Mouse (Mus musculus) MEL (cell line): ENCODE measurements around the gene Gm21988. TPM values are rescaled to one million over a fixed set of nuclear protein-coding genes. Genes with fewer than 3 reads are reported as not detected.
A peak's percentile ranks its signal among the peaks of the same experiment; 100 is the strongest.

Source experiments
- DNase-seq: peaks from one replicate; pipeline ENCODE4 v3.0.0; 2011; ENCODE audit warnings: low read depth, low spot score
- H3K27ac ChIP-seq: 2 replicates; pipeline ENCODE4 v1.5.1; 2012; ENCODE audit warnings: low read depth, mild to moderate bottlenecking, control low read depth, low read length, moderate library complexity; ENCODE audit not compliant: control insufficient read depth
- H3K27me3 ChIP-seq, 2 experiments: fragments of 150-350 bp in 1 of 2; sonication (generic) in 1 of 2; 2 replicates each; pipeline ENCODE4 v1.6.1; 2012; ENCODE audit warnings: low read length in 2 of 2, mild to moderate bottlenecking in 2 of 2, improper control_type of control experiment in 1 of 2, moderate library complexity in 1 of 2; ENCODE audit not compliant: insufficient read depth in 2 of 2, control insufficient read depth in 1 of 2
- H3K36me3 ChIP-seq, 2 experiments: 2 replicates each; pipeline ENCODE4 v1.6.1; 2012 to 2014; ENCODE audit warnings: low read length in 2 of 2, improper control_type of control experiment in 1 of 2, inconsistent platforms in 1 of 2, mild to moderate bottlenecking in 1 of 2; ENCODE audit not compliant: insufficient read depth in 2 of 2, control insufficient read depth in 1 of 2
- H3K4me1 ChIP-seq, 2 experiments: fragments of 150-350 bp in 1 of 2; sonication (generic) in 1 of 2; 2 replicates each; pipeline ENCODE4 v1.6.1; 2012; ENCODE audit warnings: low read length in 2 of 2, improper control_type of control experiment in 1 of 2, mild to moderate bottlenecking in 1 of 2; ENCODE audit not compliant: insufficient read depth in 2 of 2, control insufficient read depth in 1 of 2
- H3K4me3 ChIP-seq, 2 experiments: fragments of 150-350 bp in 1 of 2; sonication (generic) in 1 of 2; 2 replicates each; pipeline ENCODE4 v1.5.1; 2012; ENCODE audit warnings: low read depth in 2 of 2, low read length in 2 of 2, mild to moderate bottlenecking in 2 of 2, moderate library complexity in 2 of 2, control low read depth in 1 of 2, improper control_type of control experiment in 1 of 2; ENCODE audit not compliant: control insufficient read depth in 1 of 2, insufficient read depth in 1 of 2
- H3K79me2 ChIP-seq: 2 replicates; pipeline ENCODE4 v1.6.1; 2012; ENCODE audit warnings: mild to moderate bottlenecking, low read length, moderate library complexity; ENCODE audit not compliant: control insufficient read depth, poor library complexity, insufficient read depth
- H3K9ac ChIP-seq: 2 replicates; pipeline ENCODE4 v1.6.1; 2012; ENCODE audit warnings: low read depth, mild to moderate bottlenecking, control low read depth, low read length, moderate library complexity; ENCODE audit not compliant: control insufficient read depth, poor library complexity, severe bottlenecking
- H3K9me3 ChIP-seq: fragments of 150-350 bp; sonication (generic); replicated peaks from 2 replicates; pipeline ENCODE4 v1.6.1; 2012; ENCODE audit warnings: mild to moderate bottlenecking, low read length, improper control_type of control experiment, moderate library complexity; ENCODE audit not compliant: insufficient read depth
- BHLHE40 ChIP-seq: IDR thresholded peaks from 2 replicates; pipeline ENCODE4 v1.6.1; 2012; ENCODE audit warnings: low read depth, mild to moderate bottlenecking, inconsistent platforms, low read length, improper control_type of control experiment, borderline replicate concordance
- CHD1 ChIP-seq: IDR thresholded peaks from 2 replicates; pipeline ENCODE4 v1.6.1; 2012; ENCODE audit warnings: low read depth, mild to moderate bottlenecking, inconsistent platforms, low read length, improper control_type of control experiment
- CHD2 ChIP-seq: IDR thresholded peaks from 2 replicates; pipeline ENCODE4 v1.6.1; 2011; ENCODE audit warnings: low read length, improper control_type of control experiment
- E2F4 ChIP-seq: IDR thresholded peaks from 2 replicates; pipeline ENCODE4 v1.6.1; 2011; ENCODE audit warnings: low read depth, low read length, improper control_type of control experiment, borderline replicate concordance
- ELF1 ChIP-seq: IDR thresholded peaks from 2 replicates; pipeline ENCODE4 v1.6.1; 2014; ENCODE audit warnings: low read depth, mild to moderate bottlenecking, inconsistent platforms, low read length, improper control_type of control experiment, moderate library complexity
- EP300 ChIP-seq, 2 experiments: IDR thresholded peaks; 2 replicates each; pipeline ENCODE4 v1.6.1; 2011; ENCODE audit warnings: improper control_type of control experiment in 2 of 2, low read length in 2 of 2, low read depth in 1 of 2, mild to moderate bottlenecking in 1 of 2
- ETS1 ChIP-seq: IDR thresholded peaks from 2 replicates; pipeline ENCODE4 v1.6.1; 2012; ENCODE audit warnings: low read depth, mild to moderate bottlenecking, inconsistent platforms, low read length, improper control_type of control experiment, moderate library complexity
- GATA1 ChIP-seq: IDR thresholded peaks from 2 replicates; pipeline ENCODE4 v1.6.1; 2011; ENCODE audit warnings: low read depth, low read length, improper control_type of control experiment
- HCFC1 ChIP-seq: IDR thresholded peaks from 2 replicates; pipeline ENCODE4 v1.6.1; 2012; ENCODE audit warnings: low read depth, mild to moderate bottlenecking, inconsistent platforms, low read length, improper control_type of control experiment, moderate library complexity
- KAT2A ChIP-seq: conservative IDR thresholded peaks from 2 replicates; pipeline ENCODE4 v1.6.1; 2012; ENCODE audit warnings: low read depth, low read length, improper control_type of control experiment, inconsistent platforms
- MAFK ChIP-seq: IDR thresholded peaks from 2 replicates; pipeline ENCODE4 v1.6.1; 2011; ENCODE audit warnings: low read depth, mild to moderate bottlenecking, low read length, improper control_type of control experiment, borderline replicate concordance
- MAX ChIP-seq: IDR thresholded peaks from 2 replicates; pipeline ENCODE4 v1.6.1; 2011; ENCODE audit warnings: low read length, improper control_type of control experiment
- MEF2A ChIP-seq: IDR thresholded peaks from 2 replicates; pipeline ENCODE4 v1.6.1; 2014; ENCODE audit warnings: low read depth, mild to moderate bottlenecking, inconsistent platforms, low read length, improper control_type of control experiment; ENCODE audit not compliant: poor library complexity, insufficient replicate concordance, severe bottlenecking; ENCODE audit errors: extremely low read depth
- MXI1 ChIP-seq: IDR thresholded peaks from 2 replicates; pipeline ENCODE4 v1.6.1; 2011; ENCODE audit warnings: mild to moderate bottlenecking, low read depth, low read length, improper control_type of control experiment
- MYC ChIP-seq: IDR thresholded peaks from 2 replicates; pipeline ENCODE4 v1.6.1; 2011; ENCODE audit warnings: low read depth, mild to moderate bottlenecking, low read length, improper control_type of control experiment, moderate library complexity
- NELFE ChIP-seq: IDR thresholded peaks from 2 replicates; pipeline ENCODE4 v1.6.1; 2011; ENCODE audit warnings: low read depth, low read length, improper control_type of control experiment
- NRF1 ChIP-seq: IDR thresholded peaks from 2 replicates; pipeline ENCODE4 v1.6.1; 2014; ENCODE audit warnings: low read depth, mild to moderate bottlenecking, inconsistent platforms, low read length, improper control_type of control experiment, moderate library complexity; ENCODE audit not compliant: poor library complexity, insufficient read depth, severe bottlenecking
- POLR2A ChIP-seq, 2 experiments: IDR thresholded peaks; 2 replicates each; pipeline ENCODE4 v1.6.1; 2011 to 2012; ENCODE audit warnings: low read length in 2 of 2, mild to moderate bottlenecking in 2 of 2, control low read depth in 1 of 2, improper control_type of control experiment in 1 of 2, low read depth in 1 of 2, moderate library complexity in 1 of 2; ENCODE audit not compliant: control insufficient read depth in 1 of 2, insufficient read depth in 1 of 2, poor library complexity in 1 of 2
- POLR2AphosphoS2 ChIP-seq: IDR thresholded peaks from 2 replicates; pipeline ENCODE4 v1.6.1; 2011; ENCODE audit warnings: low read length, improper control_type of control experiment
- POLR2AphosphoS5 ChIP-seq: IDR thresholded peaks from 2 replicates; pipeline ENCODE4 v1.6.1; 2012; ENCODE audit warnings: low read depth, borderline replicate concordance, mild to moderate bottlenecking, inconsistent platforms, low read length, moderate library complexity, mixed read lengths
- SIN3A ChIP-seq: IDR thresholded peaks from 2 replicates; pipeline ENCODE4 v1.6.1; 2012; ENCODE audit warnings: low read length, improper control_type of control experiment, inconsistent platforms
- SMC3 ChIP-seq: IDR thresholded peaks from 2 replicates; pipeline ENCODE4 v1.6.1; 2011; ENCODE audit warnings: low read depth, low read length, improper control_type of control experiment
- TBP ChIP-seq: IDR thresholded peaks from 2 replicates; pipeline ENCODE4 v1.8.0; 2011; ENCODE audit warnings: low read depth, low read length, improper control_type of control experiment
- TCF12 ChIP-seq: IDR thresholded peaks from 2 replicates; pipeline ENCODE4 v1.6.1; 2014; ENCODE audit warnings: low read depth, mild to moderate bottlenecking, inconsistent platforms, low read length, improper control_type of control experiment, moderate library complexity
- UBTF ChIP-seq: IDR thresholded peaks from 2 replicates; pipeline ENCODE4 v1.6.1; 2012; ENCODE audit warnings: low read depth, mild to moderate bottlenecking, inconsistent platforms, low read length, improper control_type of control experiment, moderate library complexity, borderline replicate concordance; ENCODE audit not compliant: insufficient read depth
- USF1 ChIP-seq: IDR thresholded peaks from 2 replicates; pipeline ENCODE4 v1.6.1; 2014; ENCODE audit warnings: low read depth, mild to moderate bottlenecking, inconsistent platforms, low read length, improper control_type of control experiment, moderate library complexity
- USF2 ChIP-seq, 2 experiments: IDR thresholded peaks; 2 replicates each; pipeline ENCODE4 v1.6.1; 2011 to 2012; ENCODE audit warnings: improper control_type of control experiment in 2 of 2, low read length in 2 of 2, borderline replicate concordance in 1 of 2, inconsistent platforms in 1 of 2, low read depth in 1 of 2, mild to moderate bottlenecking in 1 of 2; ENCODE audit not compliant: insufficient read depth in 1 of 2
- ZMIZ1 ChIP-seq: IDR thresholded peaks from 2 replicates; pipeline ENCODE4 v1.6.1; 2012; ENCODE audit warnings: low read depth, mild to moderate bottlenecking, inconsistent platforms, low read length, improper control_type of control experiment, moderate library complexity
- polyA plus RNA-seq, 2 experiments: library from polyadenylated mRNA; stranded (reverse) in 1 of 2; unstranded in 1 of 2; fragments of >175 nt in 1 of 2; fragments of >200 nt in 1 of 2; gene quantifications; 2 replicates each; pipeline versions ENCODE4 v1.2.1 to v1.2.4; 2012; ENCODE audit warnings: low replicate concordance in 2 of 2, low read depth in 1 of 2; ENCODE audit not compliant: insufficient read length in 2 of 2, insufficient read depth in 1 of 2, missing spikeins in 1 of 2
- total RNA-seq: library from RNA; depleted of rRNA; stranded (reverse); fragments of 300-350 nt; gene quantifications from 2 replicates; pipeline ENCODE4 v1.2.3, GENCODE M21; 2012; rRNA removed

Gm21988 gene
- total RNA-seq (2.3 and 3.7 TPM in 2 replicates), polyA plus RNA-seq (1 to 10 TPM in 1 of 2 experiments, not detected in 1; 4.1 TPM)

- Histone ChIP-seq H3K9me3 (no peaks in the 10 kb centered on the region), H3K4me3 (peak within 1 kb of the TSS; percentile 87 to 92), H3K27me3 (peaks cover 0 to 2% of the 10 kb centered on the region in 2 experiments; a peak in 1 of 4 replicates), H3K27ac (peak within 1 kb of the TSS; percentile 93), H3K9ac (peak within 1 kb of the TSS; percentile 82), H3K4me1 (peaks cover 0 to 7% of the 10 kb centered on the region in 2 experiments; a peak in 3 of 4 replicates), H3K79me2 (peaks cover 17% of the 10 kb centered on the region), H3K36me3 (peaks cover 0 to 6% of the 10 kb centered on the region in 2 experiments; a peak in 1 of 4 replicates)
- TF ChIP-seq E2F4 (no peak), POLR2AphosphoS5 (no peak), GATA1 (peak; percentile 66; the same call in 1 of the 2 replicates), TCF12 (peak; percentile 53), MYC (0 out of 2 replicates have a peak, but pooled peaks have one; percentile 28), NELFE (peak; percentile 74), MXI1 (peak; percentile 58), UBTF (no peak), NRF1 (peak; percentile 56; the same call in 1 of the 2 replicates), ETS1 (peak; percentile 71), ELF1 (peak; percentile 82), POLR2A (IDR thresholded peaks at IDR 0.05; ENCODE audit: control insufficient read depth in 1 of 2, insufficient read depth in 1 of 2, low read depth in 1 of 2, low read length in 2 of 2, poor library complexity in 1 of 2) (peak; percentile 69 to 85; a peak in 3 of 4 replicates), USF1 (peak; percentile 97), KAT2A (peak; percentile 51; the same call in 1 of the 2 replicates), USF2 (IDR thresholded peaks at IDR 0.05; ENCODE audit: borderline replicate concordance in 1 of 2, insufficient read depth in 1 of 2, low read depth in 1 of 2, low read length in 2 of 2) (peak; percentile 97 to 99), EP300 (IDR thresholded peaks at IDR 0.05; ENCODE audit: low read depth in 1 of 2, low read length in 2 of 2) (no peak), CHD1 (peak; percentile 100), POLR2AphosphoS2 (peak; percentile 81), MEF2A (no peak), MAFK (no peak), HCFC1 (peak; percentile 85), MAX (peak; percentile 95), BHLHE40 (peak; percentile 83), SIN3A (peak; percentile 100), SMC3 (no peak), CHD2 (no peak), TBP (peak; percentile 91), ZMIZ1 (no peak)
- peak; percentile 94 for DNase-seq
Measured at GRCm38 (mm10) chr11:70239541-70240279, at the start of gene Gm21988, which contains the start of gene Rnasek. Gene Gm21988, minus strand, starts transcription at chr11:70239830. Gene Rnasek, minus strand, starts transcription at chr11:70239842.
